Mouse (Mus musculus): ENCODE results near the gene Ahnak. TPM values are rescaled to one million over a fixed set of nuclear protein-coding genes. Genes with fewer than 3 reads are reported as not detected.

The Ahnak gene
- polyA plus RNA-seq, 1 experiment from 2014 or later = 38.4 TPM

Other genes starting within 250 kb of the Ahnak start
- 0.69 and 1.9 TPM in 2 replicates for gene 1700092M07Rik, start 248.6 kb upstream of the Ahnak start, polyA plus RNA-seq (2015; fragmentation: Nextera tagmentation; extraction: Ambion mirVana)
- 81.0 and 92.0 TPM in 2 replicates for gene Stx5a, start 247.9 kb upstream of the Ahnak start, polyA plus RNA-seq (2015; fragmentation: Nextera tagmentation; extraction: Ambion mirVana)
- gene Nxf1, start 232.2 kb upstream of the Ahnak start, polyA plus RNA-seq (2015; fragmentation: Nextera tagmentation; extraction: Ambion mirVana) = 100 and 132 TPM in 2 replicates
- 154 and 157 TPM in 2 replicates for gene Tmem223, start 218.3 kb upstream of the Ahnak start, polyA plus RNA-seq (2015; fragmentation: Nextera tagmentation; extraction: Ambion mirVana)
- gene Tmem179b, start 214.8 kb upstream of the Ahnak start, polyA plus RNA-seq (2015; fragmentation: Nextera tagmentation; extraction: Ambion mirVana) = 47.6 and 60.3 TPM in 2 replicates
- 15.4 and 18.8 TPM in 2 replicates for gene Taf6l, start 202.9 kb upstream of the Ahnak start, polyA plus RNA-seq (2015; fragmentation: Nextera tagmentation; extraction: Ambion mirVana)
- 118 and 126 TPM in 2 replicates for gene Polr2g, start 190.7 kb upstream of the Ahnak start, polyA plus RNA-seq (2015; fragmentation: Nextera tagmentation; extraction: Ambion mirVana)
- gene Zbtb3, start 186.7 kb upstream of the Ahnak start, polyA plus RNA-seq (2015; fragmentation: Nextera tagmentation; extraction: Ambion mirVana) = 3.5 and 3.8 TPM in 2 replicates
- 30.9 and 36.2 TPM in 2 replicates for gene Ttc9c, start 170.0 kb upstream of the Ahnak start, polyA plus RNA-seq (2015; fragmentation: Nextera tagmentation; extraction: Ambion mirVana)
- 2.6 and 3.1 TPM in 2 replicates for gene Hnrnpul2, start 169.3 kb upstream of the Ahnak start, polyA plus RNA-seq (2015; fragmentation: Nextera tagmentation; extraction: Ambion mirVana)
- gene AC129217.1, start 159.5 kb upstream of the Ahnak start, polyA plus RNA-seq (2015; fragmentation: Nextera tagmentation; extraction: Ambion mirVana) = 0.36 TPM in 1 of 2 replicates, not detected in the other
- gene Bscl2, start 151.8 kb upstream of the Ahnak start, polyA plus RNA-seq (2015; fragmentation: Nextera tagmentation; extraction: Ambion mirVana) = 36.4 and 47.0 TPM in 2 replicates
- 1.3 and 5.0 TPM in 2 replicates for gene Gng3, start 150.1 kb upstream of the Ahnak start, polyA plus RNA-seq (2015; fragmentation: Nextera tagmentation; extraction: Ambion mirVana)
- gene Lrrn4cl, start 138.5 kb upstream of the Ahnak start, polyA plus RNA-seq (2015; fragmentation: Nextera tagmentation; extraction: Ambion mirVana) = 1.8 and 2.4 TPM in 2 replicates
- 120 and 127 TPM in 2 replicates for gene Ubxn1, start 117.8 kb upstream of the Ahnak start, polyA plus RNA-seq (2015; fragmentation: Nextera tagmentation; extraction: Ambion mirVana)
- gene Uqcc3, start 108.4 kb upstream of the Ahnak start, polyA plus RNA-seq (2015; fragmentation: Nextera tagmentation; extraction: Ambion mirVana) = 54.8 and 63.4 TPM in 2 replicates
- gene Lbhd1, start 105.6 kb upstream of the Ahnak start, polyA plus RNA-seq (2015; fragmentation: Nextera tagmentation; extraction: Ambion mirVana) = 35.8 and 44.8 TPM in 2 replicates
- not detected in 2 replicates for gene Gm49403, start 105.4 kb upstream of the Ahnak start, polyA plus RNA-seq (2015; fragmentation: Nextera tagmentation; extraction: Ambion mirVana)
- gene 1810009A15Rik, start 100.4 kb upstream of the Ahnak start, polyA plus RNA-seq (2015; fragmentation: Nextera tagmentation; extraction: Ambion mirVana) = 44.7 and 51.9 TPM in 2 replicates
- gene Gm49416, start 100.4 kb upstream of the Ahnak start, polyA plus RNA-seq (2015; fragmentation: Nextera tagmentation; extraction: Ambion mirVana) = not detected in 2 replicates
- gene Ints5, start 96.3 kb upstream of the Ahnak start, polyA plus RNA-seq (2015; fragmentation: Nextera tagmentation; extraction: Ambion mirVana) = 21.2 and 29.4 TPM in 2 replicates
- 50.0 and 67.9 TPM in 2 replicates for gene Ganab, start 91.2 kb upstream of the Ahnak start, polyA plus RNA-seq (2015; fragmentation: Nextera tagmentation; extraction: Ambion mirVana)
- gene B3gat3, start 68.9 kb upstream of the Ahnak start, polyA plus RNA-seq (2015; fragmentation: Nextera tagmentation; extraction: Ambion mirVana) = 33.3 and 38.1 TPM in 2 replicates
- 1.9 and 2.3 TPM in 2 replicates for gene Rom1, start 59.9 kb upstream of the Ahnak start, polyA plus RNA-seq (2015; fragmentation: Nextera tagmentation; extraction: Ambion mirVana)
- gene Eml3, start 59.7 kb upstream of the Ahnak start, polyA plus RNA-seq (2015; fragmentation: Nextera tagmentation; extraction: Ambion mirVana) = 12.7 and 21.9 TPM in 2 replicates
- 74.2 and 99.5 TPM in 2 replicates for gene Mta2, start 47.4 kb upstream of the Ahnak start, polyA plus RNA-seq (2015; fragmentation: Nextera tagmentation; extraction: Ambion mirVana)
- gene Tut1, start 35.4 kb upstream of the Ahnak start, polyA plus RNA-seq (2015; fragmentation: Nextera tagmentation; extraction: Ambion mirVana) = 13.7 and 19.4 TPM in 2 replicates
- gene Eef1g, start 22.2 kb upstream of the Ahnak start, polyA plus RNA-seq (2015; fragmentation: Nextera tagmentation; extraction: Ambion mirVana) = 216 and 256 TPM in 2 replicates
- gene Scgb1a1, start 98.7 kb downstream of the Ahnak start, polyA plus RNA-seq (2015; fragmentation: Nextera tagmentation; extraction: Ambion mirVana) = 0.30 and 0.44 TPM in 2 replicates
- 15.4 and 16.1 TPM in 2 replicates for gene Asrgl1, start 146.4 kb downstream of the Ahnak start, polyA plus RNA-seq (2015; fragmentation: Nextera tagmentation; extraction: Ambion mirVana)